Mouse (Mus musculus) lung, adult 2 months (tissue): ENCODE data around the gene Qdpr.

Experiments used
- CTCF ChIP-seq: fragments of 200-500 bp; IDR thresholded peaks from 2 replicates; pipeline ENCODE4 v1.5.1; 2011; ENCODE audit warnings: mild to moderate bottlenecking, low read length, control low read depth; ENCODE audit not compliant: insufficient read depth
- POLR2A ChIP-seq: fragments of 200-500 bp; IDR thresholded peaks from 2 replicates; pipeline ENCODE4 v1.6.1; 2011; ENCODE audit warnings: low read depth, mild to moderate bottlenecking, control low read depth, low read length, borderline replicate concordance; ENCODE audit errors: extremely low read depth

- no peak for TF ChIP-seq CTCF
- TF ChIP-seq POLR2A, result no peak
Observed at GRCm38 (mm10) chr5:45482607-45483006, 32.6 kb upstream of the Qdpr start.
